Mouse (Mus musculus): ENCODE data around the gene G6pc2. TPM values are rescaled to one million over a fixed set of nuclear protein-coding genes. Genes with fewer than 3 reads are reported as not detected.
A peak's percentile ranks its signal among the peaks of the same experiment; 100 is the strongest.

The G6pc2 gene
- polyA plus RNA-seq, 1 experiment from 2014 or later = not detected

- no peak for DNase-seq
- H3K27ac ChIP-seq (ENCODE audit: low read depth) = no peak overlapping the region
- TF ChIP-seq EP300 (IDR thresholded peaks at IDR 0.05; ENCODE audit: low read depth) (no peak), CTCF (IDR thresholded peaks at IDR 0.05; ENCODE audit: low read depth) (no peak)
These were observed 21.7 kb upstream of the G6pc2 start for GRCm38 (mm10) chr2:69189222-69189621.

GRCm38 (mm10) chr2:69191059-69191458, 19.8 kb upstream of the G6pc2 start:
- 58% methylated on average over 5 of the region's 5 CpGs for WGBS (ENCODE audit: insufficient replicate concordance)
- peaks cover 46% of the 10 kb centered on the region for H3K36me3 ChIP-seq (replicated peaks; ENCODE audit: insufficient read depth, low read length)

More at GRCm38 (mm10) chr2:69189222-69189621, 21.7 kb upstream of the G6pc2 start:
- ATAC-seq = no peak
- WGBS (ENCODE audit: insufficient replicate concordance) = 63% methylated on average over 4 of the region's 4 CpGs
- Histone ChIP-seq H3K27me3 (ENCODE audit: insufficient read depth, low read length) (no peaks in the 10 kb centered on the region), H3K9ac (replicated peaks) (no peak overlapping the region), H3K4me1 (ENCODE audit: insufficient read depth) (no peaks in the 10 kb centered on the region), H3K36me3 (replicated peaks; ENCODE audit: insufficient read depth, low read length) (peaks cover 30% of the 10 kb centered on the region), H3K9me3 (ENCODE audit: low read length) (no peaks in the 10 kb centered on the region), H3K4me2 (ENCODE audit: low read depth, low read length) (no peak overlapping the region), H3K4me3 (ENCODE audit: low read depth, low read length) (no peak overlapping the region)

GRCm38 (mm10) chr2:69193555-69193954, 17.3 kb upstream of the G6pc2 start:
- peaks cover 57% of the 10 kb centered on the region for H3K36me3 ChIP-seq (replicated peaks; ENCODE audit: insufficient read depth, low read length)
- ATAC-seq = no peak
- H3K9ac ChIP-seq (replicated peaks) = no peak overlapping the region
- H3K9me3 ChIP-seq (ENCODE audit: low read length) = no peaks in the 10 kb centered on the region
- H3K27ac ChIP-seq (ENCODE audit: low read depth) = no peak overlapping the region
- H3K4me3 ChIP-seq (ENCODE audit: low read depth, low read length) = no peak overlapping the region
- no peak overlapping the region for H3K4me2 ChIP-seq (ENCODE audit: low read depth, low read length)
- no peaks in the 10 kb centered on the region for H3K27me3 ChIP-seq (ENCODE audit: insufficient read depth, low read length)
- 83% methylated on average over 5 of the region's 5 CpGs for WGBS (ENCODE audit: insufficient replicate concordance)
- no peaks in the 10 kb centered on the region for H3K4me1 ChIP-seq (ENCODE audit: insufficient read depth)
- no peak for DNase-seq
- TF ChIP-seq EP300 (IDR thresholded peaks at IDR 0.05; ENCODE audit: low read depth) (no peak), CTCF (IDR thresholded peaks at IDR 0.05; ENCODE audit: low read depth) (no peak)

More at GRCm38 (mm10) chr2:69191059-69191458, 19.8 kb upstream of the G6pc2 start:
- ATAC-seq (no peak), DNase-seq (no peak)
- Histone ChIP-seq H3K27ac (ENCODE audit: low read depth) (no peak overlapping the region), H3K9ac (replicated peaks) (no peak overlapping the region), H3K27me3 (ENCODE audit: insufficient read depth, low read length) (no peaks in the 10 kb centered on the region), H3K4me3 (ENCODE audit: low read depth, low read length) (no peak overlapping the region), H3K4me1 (ENCODE audit: insufficient read depth) (no peaks in the 10 kb centered on the region), H3K4me2 (ENCODE audit: low read depth, low read length) (no peak overlapping the region), H3K9me3 (ENCODE audit: low read length) (no peaks in the 10 kb centered on the region)
- no peak for TF ChIP-seq EP300 (IDR thresholded peaks at IDR 0.05; ENCODE audit: low read depth)
- TF ChIP-seq CTCF (IDR thresholded peaks at IDR 0.05; ENCODE audit: low read depth) = no peak

GRCm38 (mm10) chr2:69205185-69205584, 5.7 kb upstream of the G6pc2 start:
- H3K4me2 ChIP-seq (ENCODE audit: low read depth, low read length) = peak overlapping the region; percentile 77
- TF ChIP-seq CTCF (IDR thresholded peaks at IDR 0.05; ENCODE audit: low read depth) (no peak), EP300 (IDR thresholded peaks at IDR 0.05; ENCODE audit: low read depth) (no peak)
- DNase-seq (peak; percentile 27), ATAC-seq (peak; percentile 20)
- peak overlapping the region; percentile 89 for H3K27ac ChIP-seq (ENCODE audit: low read depth)
- H3K36me3 ChIP-seq (replicated peaks; ENCODE audit: insufficient read depth, low read length) = peaks cover 29% of the 10 kb centered on the region
- peak overlapping the region; percentile 96 for H3K4me3 ChIP-seq (ENCODE audit: low read depth, low read length)
- 12% methylated on average over 6 of the region's 6 CpGs for WGBS (ENCODE audit: insufficient replicate concordance)
- peak overlapping the region; percentile 93 for H3K9ac ChIP-seq (replicated peaks)
- peaks cover 9% of the 10 kb centered on the region for H3K4me1 ChIP-seq (ENCODE audit: insufficient read depth)
- no peaks in the 10 kb centered on the region for H3K27me3 ChIP-seq (ENCODE audit: insufficient read depth, low read length)
- H3K9me3 ChIP-seq (ENCODE audit: low read length) = no peaks in the 10 kb centered on the region

- peak within 1 kb of the TSS; percentile 93 for H3K9ac ChIP-seq (replicated peaks)
- no peaks in the 10 kb centered on the region for H3K27me3 ChIP-seq (ENCODE audit: insufficient read depth, low read length)
- peak within 1 kb of the TSS; percentile 89 for H3K27ac ChIP-seq (ENCODE audit: low read depth)
- H3K4me2 ChIP-seq (ENCODE audit: low read depth, low read length) = peak within 1 kb of the TSS; percentile 77
- H3K4me3 ChIP-seq (ENCODE audit: low read depth, low read length) = peak within 1 kb of the TSS; percentile 96
- H3K9me3 ChIP-seq (ENCODE audit: low read length) = no peaks in the 10 kb centered on the region
- 1% methylated on average over 44 of the region's 46 CpGs for WGBS (ENCODE audit: insufficient replicate concordance)
- DNase-seq = peak; percentile 92
- peaks cover 9% of the 10 kb centered on the region for H3K4me1 ChIP-seq (ENCODE audit: insufficient read depth)
- ATAC-seq = peak; percentile 98
- no peak for TF ChIP-seq EP300 (IDR thresholded peaks at IDR 0.05; ENCODE audit: low read depth)
- TF ChIP-seq CTCF (IDR thresholded peaks at IDR 0.05; ENCODE audit: low read depth) = peak; percentile 41; the same call in 1 of the 2 replicates
- H3K36me3 ChIP-seq (replicated peaks; ENCODE audit: insufficient read depth, low read length) = peaks cover 28% of the 10 kb centered on the region
These were observed 5.0 kb upstream of the G6pc2 start, which contains the start of gene Spc25 for GRCm38 (mm10) chr2:69205791-69206351. Gene Spc25, minus strand, starts transcription at chr2:69206194.

GRCm38 (mm10) chr2:69206523-69206922, 4.3 kb upstream of the G6pc2 start:
- DNase-seq (no peak), ATAC-seq (peak; percentile 52)
- peak overlapping the region; percentile 60; the same call in 1 of the 2 replicates for H3K27ac ChIP-seq (ENCODE audit: low read depth)
- peak overlapping the region; percentile 77 for H3K4me2 ChIP-seq (ENCODE audit: low read depth, low read length)
- no peak for TF ChIP-seq EP300 (IDR thresholded peaks at IDR 0.05; ENCODE audit: low read depth)
- no peak for TF ChIP-seq CTCF (IDR thresholded peaks at IDR 0.05; ENCODE audit: low read depth)
- H3K27me3 ChIP-seq (ENCODE audit: insufficient read depth, low read length) = no peaks in the 10 kb centered on the region
- 0 out of 2 replicates have a peak overlapping the region, but pooled peaks have one; percentile 5 for H3K9ac ChIP-seq (replicated peaks)
- 16% methylated on average over 7 of the region's 7 CpGs for WGBS (ENCODE audit: insufficient replicate concordance)
- H3K4me1 ChIP-seq (ENCODE audit: insufficient read depth) = peaks cover 9% of the 10 kb centered on the region
- H3K36me3 ChIP-seq (replicated peaks; ENCODE audit: insufficient read depth, low read length) = peaks cover 21% of the 10 kb centered on the region
- peak overlapping the region; percentile 96 for H3K4me3 ChIP-seq (ENCODE audit: low read depth, low read length)
- no peaks in the 10 kb centered on the region for H3K9me3 ChIP-seq (ENCODE audit: low read length)
